Mouse (Mus musculus) gastrocnemius, adult 2 months (tissue): ENCODE results near the gene Fam81a. TPM values are rescaled to one million over a fixed set of nuclear protein-coding genes. Genes with fewer than 3 reads are reported as not detected.

Experiments
- DNase-seq: peaks from one replicate; pipeline ENCODE4 v3.0.0; 2022
- H3K27ac ChIP-seq: fragments of 200-600 bp; 2 replicates; pipeline ENCODE4 v1.8.1; 2022; ENCODE audit warnings: mild to moderate bottlenecking
- H3K4me3 ChIP-seq: fragments of 200-600 bp; 2 replicates; pipeline ENCODE4 v1.8.1; 2022; ENCODE audit warnings: mild to moderate bottlenecking, moderate library complexity
- CTCF ChIP-seq: fragments of 200-600 bp; IDR thresholded peaks from 2 replicates; pipeline ENCODE4 v1.8.1; 2022; ENCODE audit warnings: antibody characterized with exemption, mild to moderate bottlenecking, moderate library complexity
- intact Hi-C: fragments of 180-260 bp; cut with DNase I; formaldehyde crosslinking; loops from one replicate; pipeline ENCODE4 v1.15.1; 2025
- long read RNA-seq, 2 experiments: library from polyadenylated mRNA; stranded (forward); transcript quantifications; one replicate each; pipeline ENCODE4 v2.0.0; 2021
- total RNA-seq, 2 experiments: library from RNA; stranded (reverse); gene quantifications; 2 replicates each; pipeline ENCODE4 v1.2.3; 2021

Fam81a gene
- 1 to 10 TPM in 1 of 2 experiments, under 1 TPM in 1; 0.92 to 1.7 TPM for total RNA-seq
- long read RNA-seq, experiment 1, partial matches to known transcripts: 0 of 2 reads
- long read RNA-seq, experiment 1, other reads (novel, unspliced or antisense): 1 of 2 reads
- long read RNA-seq, experiment 2, partial matches to known transcripts: 0 of 5 reads
- long read RNA-seq, experiment 2, other reads (novel, unspliced or antisense): 1 of 5 reads

DNA sequence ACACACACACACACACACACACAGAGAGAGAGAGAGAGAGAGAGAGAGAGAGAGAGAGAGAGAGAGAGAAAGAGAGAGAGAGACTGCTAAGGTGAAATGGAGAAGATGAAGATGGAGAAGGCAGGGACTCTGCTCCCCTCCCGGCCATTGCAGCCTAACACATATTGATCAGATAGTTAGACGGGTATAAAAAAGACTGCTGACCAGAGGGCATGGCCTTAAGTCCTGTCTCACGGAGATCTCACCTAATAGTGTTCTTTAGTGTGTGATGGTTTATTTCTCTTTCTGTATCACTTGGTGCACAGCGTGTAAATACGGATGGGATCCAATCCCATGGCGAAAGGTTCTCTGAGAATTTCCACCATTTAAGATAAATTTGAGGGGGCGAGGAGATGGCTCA is at the start of gene Fam81a:
Gene Fam81a (minus strand): TSS at position 101 of the 400 bp plus-strand sequence.
- no peak for TF ChIP-seq CTCF
- no peak for DNase-seq
- Histone ChIP-seq H3K27ac (peak within 1 kb of the TSS; percentile 31; the same call in 1 of the 2 replicates), H3K4me3 (peak within 1 kb of the TSS; percentile 74)
- intact Hi-C loops: no loop called here

GRCm38 (mm10) chr9:70182639-70183038 is 40.3 kb upstream of the Fam81a start:
- H3K27ac ChIP-seq: no peak overlapping the region
- DNase-seq: no peak
- TF ChIP-seq CTCF: no peak
- intact Hi-C loops: no loop called here
- no peak overlapping the region for H3K4me3 ChIP-seq

- TF ChIP-seq CTCF: no peak
- intact Hi-C loops: no loop called here
- Histone ChIP-seq H3K4me3 (no peak overlapping the region), H3K27ac (no peak overlapping the region)
- no peak for DNase-seq
These were observed 39.4 kb upstream of the Fam81a start for GRCm38 (mm10) chr9:70181719-70182118.

DNA sequence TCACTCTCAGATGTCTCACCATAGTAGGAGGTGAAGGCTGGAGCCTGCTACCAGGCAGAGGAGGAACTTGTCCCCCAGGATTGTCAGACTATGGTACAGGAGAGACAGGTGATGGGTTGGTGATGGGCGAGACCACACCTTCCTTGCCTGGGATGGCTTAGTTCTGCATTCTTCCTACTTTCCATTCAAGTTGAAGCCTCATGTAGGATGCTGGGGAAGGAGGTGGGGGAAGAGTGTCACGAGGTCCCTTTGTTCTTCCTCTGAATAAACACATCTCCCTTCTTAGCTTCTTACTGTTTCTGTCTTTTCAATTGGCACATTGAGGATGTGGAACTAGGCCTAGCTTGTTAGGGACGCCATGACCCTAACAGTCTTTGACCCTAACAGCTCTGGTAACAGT is 33.9 kb upstream of the Fam81a start:
- Histone ChIP-seq H3K27ac (no peak overlapping the region), H3K4me3 (no peak overlapping the region)
- no peak for DNase-seq
- TF ChIP-seq CTCF: no peak
- intact Hi-C loops: no loop called here

DNA sequence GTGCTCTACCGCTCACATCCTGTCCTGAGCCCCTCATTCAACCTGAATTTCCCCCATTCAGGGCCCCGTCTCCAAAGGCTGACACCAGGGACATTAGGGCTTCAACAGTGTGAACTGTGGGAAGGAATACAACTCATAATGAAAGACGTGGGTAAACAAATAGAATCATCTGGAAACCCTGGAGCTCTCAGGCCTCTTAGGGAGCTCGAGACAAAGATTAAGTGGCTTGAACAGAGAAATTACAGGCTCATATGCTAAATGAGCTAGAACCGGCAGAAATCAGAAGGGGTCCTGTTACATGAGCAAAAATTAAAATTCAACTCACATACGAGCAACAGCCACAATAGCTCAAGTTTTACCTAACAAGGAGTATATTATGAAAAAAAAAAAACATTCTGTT is 32.5 kb upstream of the Fam81a start:
- H3K4me3 ChIP-seq: no peak overlapping the region
- TF ChIP-seq CTCF: no peak
- intact Hi-C loops: no loop called here
- no peak for DNase-seq
- H3K27ac ChIP-seq: no peak overlapping the region

DNA sequence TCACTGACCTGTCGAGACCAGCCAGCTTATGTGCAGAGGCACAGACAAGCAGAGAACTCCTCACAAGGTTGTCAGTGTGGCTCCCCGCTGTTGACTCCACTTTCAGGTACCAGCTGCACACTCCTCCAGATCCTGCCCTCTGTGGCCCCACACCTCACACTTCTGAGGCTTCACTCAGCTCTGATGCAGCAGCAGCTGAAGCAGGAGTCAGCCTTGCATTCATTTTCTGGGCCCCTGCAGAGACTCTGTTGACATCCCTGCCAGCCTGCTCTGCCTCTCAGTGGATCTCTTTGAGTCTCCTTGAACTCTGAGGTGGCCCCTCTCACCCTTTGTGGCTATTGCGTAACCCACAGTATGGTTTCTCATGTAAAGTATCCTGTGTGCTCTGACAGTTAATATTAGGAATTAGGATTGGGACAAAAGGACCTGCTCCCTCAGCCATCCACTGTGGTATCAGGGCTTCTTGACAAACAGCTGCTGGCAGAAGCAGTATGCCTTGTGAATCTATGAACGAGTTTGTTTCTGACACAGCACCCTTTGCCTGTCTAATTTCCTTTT is 32.0 kb upstream of the Fam81a start:
- H3K27ac ChIP-seq: no peak overlapping the region
- H3K4me3 ChIP-seq: no peak overlapping the region
- intact Hi-C loops: no loop called here
- no peak for TF ChIP-seq CTCF
- DNase-seq: no peak

DNA sequence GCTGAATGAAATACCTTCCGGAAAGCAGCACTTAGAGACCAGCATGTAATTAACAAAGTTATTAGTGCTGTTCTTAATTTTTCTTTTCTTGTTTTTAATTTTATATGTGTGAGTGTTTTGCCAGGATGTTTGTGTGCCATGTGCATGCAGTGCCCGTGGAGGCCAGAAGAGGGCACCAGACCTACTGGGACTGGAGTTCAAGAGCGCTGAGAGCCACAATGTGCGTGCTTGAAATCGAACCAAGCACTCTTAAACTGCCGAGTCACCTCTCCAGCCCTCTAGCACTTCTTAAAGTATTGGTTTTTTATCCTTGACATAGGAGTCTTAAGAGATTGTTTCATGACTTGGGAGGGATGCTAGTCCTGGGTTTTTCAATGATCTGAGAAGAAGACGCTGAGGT is 26.6 kb upstream of the Fam81a start:
- no peak overlapping the region for H3K27ac ChIP-seq
- DNase-seq: no peak
- TF ChIP-seq CTCF: peak; percentile 49
- intact Hi-C loops: no loop called here
- no peak overlapping the region for H3K4me3 ChIP-seq

GRCm38 (mm10) chr9:70160071-70160470 is 17.7 kb upstream of the Fam81a start:
- H3K4me3 ChIP-seq: no peak overlapping the region
- no peak for DNase-seq
- TF ChIP-seq CTCF: no peak
- H3K27ac ChIP-seq: no peak overlapping the region
- intact Hi-C loops: no loop called here

- no peak for DNase-seq
- H3K27ac ChIP-seq: no peak overlapping the region
- H3K4me3 ChIP-seq: no peak overlapping the region
- intact Hi-C loops: no loop called here
- TF ChIP-seq CTCF: no peak
These were observed 5.3 kb upstream of the Fam81a start for GRCm38 (mm10) chr9:70147618-70148017.

DNA sequence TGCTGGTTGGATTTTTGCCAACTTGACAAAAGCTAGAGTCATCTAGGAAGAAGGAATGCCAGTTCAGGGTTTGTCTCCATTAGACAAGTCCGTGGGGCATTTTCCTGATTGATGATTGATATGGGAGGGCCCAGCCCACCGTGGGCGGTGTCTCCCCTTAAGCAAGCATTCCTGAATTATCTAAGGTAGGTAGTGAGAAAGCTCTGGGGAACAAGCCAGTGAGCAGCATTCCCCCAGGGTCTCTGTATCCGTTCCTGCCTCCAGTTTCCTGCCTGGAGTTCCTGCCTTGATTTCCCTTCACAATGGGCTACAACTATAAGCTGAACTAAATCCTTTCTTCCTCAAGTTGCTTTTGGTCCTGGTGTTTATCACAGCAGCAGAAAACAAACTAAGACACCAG is 3.1 kb upstream of the Fam81a start:
- no peak for TF ChIP-seq CTCF
- Histone ChIP-seq H3K27ac (no peak overlapping the region), H3K4me3 (no peak overlapping the region)
- no peak for DNase-seq
- intact Hi-C loops: no loop called here

DNA sequence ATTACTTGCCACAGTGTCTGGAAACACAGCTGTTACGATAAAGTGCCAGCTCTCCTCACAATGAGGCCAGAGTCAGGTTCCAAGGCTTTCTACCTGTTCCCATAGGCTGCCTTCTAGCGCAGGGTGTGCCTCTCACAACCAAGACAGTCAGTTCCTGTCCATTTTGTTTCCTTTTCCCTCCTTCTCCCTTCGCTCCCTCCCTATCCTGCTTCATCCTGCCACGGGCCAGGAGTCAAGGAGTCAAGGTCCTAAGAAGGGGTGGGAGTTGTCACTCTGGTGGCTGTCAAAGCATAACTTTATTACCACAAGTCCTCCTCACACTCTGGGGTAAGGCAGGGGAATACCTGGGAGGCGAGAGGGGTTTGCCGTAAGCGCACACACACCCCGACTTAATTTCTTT is 966 bp upstream of the Fam81a start:
- intact Hi-C loops: no loop called here
- DNase-seq: no peak
- Histone ChIP-seq H3K4me3 (no peak overlapping the region), H3K27ac (no peak overlapping the region)
- no peak for TF ChIP-seq CTCF

GRCm38 (mm10) chr9:70141885-70142326 is 454 bp downstream of the Fam81a start:
- intact Hi-C loops: no loop called here
- peak overlapping the region; percentile 74 for H3K4me3 ChIP-seq

GRCm38 (mm10) chr9:70140871-70141796 is 1.2 kb downstream of the Fam81a start:
- intact Hi-C loops: no loop called here
- Histone ChIP-seq H3K4me3 (peak overlapping the region; percentile 74), H3K27ac (peak overlapping the region; percentile 31; the same call in 1 of the 2 replicates)
- DNase-seq: peak; percentile 82
- no peak for TF ChIP-seq CTCF

More at GRCm38 (mm10) chr9:70141885-70142326, 454 bp downstream of the Fam81a start:
- no peak for DNase-seq
- TF ChIP-seq CTCF: no peak
- H3K27ac ChIP-seq: peak overlapping the region; percentile 31; the same call in 1 of the 2 replicates
